Mouse (Mus musculus): ENCODE measurements at regions not wholly inside any gene's neighbourhood (a gene's known extent, or its start where the extent isn't known, plus 50 kb on each side); places are given as distances from the start of the nearest gene placed in this dataset.

DNA sequence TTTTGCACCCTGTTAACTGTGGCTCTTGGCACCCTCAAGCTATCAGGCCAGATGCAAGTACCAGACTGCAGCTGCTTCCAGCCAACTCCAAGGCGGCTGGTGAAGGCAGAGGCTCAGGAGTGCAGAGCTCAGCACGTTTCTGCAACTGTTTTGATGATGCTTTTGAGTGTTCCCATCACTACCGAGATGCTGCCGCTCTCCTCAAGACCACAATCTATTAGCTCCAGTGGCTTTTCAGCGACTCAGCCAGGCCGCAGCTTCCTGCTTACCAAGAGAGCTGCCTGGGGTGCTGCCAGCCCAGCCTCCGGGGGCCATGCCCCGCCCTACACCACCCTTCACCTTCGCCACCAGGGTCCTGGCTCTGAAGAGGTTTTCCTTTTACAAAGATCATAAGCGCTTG is 287.1 kb upstream of the 4930412O13Rik start:
- no peak for TF ChIP-seq CTCF (IDR thresholded peaks at IDR 0.05; ENCODE audit: low read depth, low read length)
- TF ChIP-seq POLR2A (IDR thresholded peaks at IDR 0.05; ENCODE audit: extremely low read depth, insufficient read depth, low read length) = no peak
